Mouse (Mus musculus) CH12.LX (cell line): ENCODE results near the gene Slc25a19. TPM values are rescaled to one million over a fixed set of nuclear protein-coding genes. Genes with fewer than 3 reads are reported as not detected.

ENCODE experiments used
- DNase-seq: peaks from one replicate; pipeline ENCODE4 v3.0.0-alpha.2; 2013; ENCODE audit errors: extremely low read depth
- H3K27ac ChIP-seq: 2 replicates; pipeline ENCODE4 v1.5.1; 2012; ENCODE audit warnings: low read depth, mild to moderate bottlenecking, control low read depth, moderate library complexity; ENCODE audit not compliant: insufficient read depth
- H3K27me3 ChIP-seq: replicated peaks from 2 replicates; pipeline ENCODE3; 2012; ENCODE audit warnings: inconsistent platforms
- H3K36me3 ChIP-seq, 2 experiments: replicated peaks in 1 of 2; 2 replicates each; pipeline versions ENCODE3 to v1.6.1; 2012; ENCODE audit warnings: inconsistent platforms in 1 of 2, low read length in 1 of 2, mild to moderate bottlenecking in 1 of 2, mixed read lengths in 1 of 2, moderate library complexity in 1 of 2; ENCODE audit not compliant: control insufficient read depth in 1 of 2, insufficient read depth in 1 of 2
- H3K4me1 ChIP-seq, 2 experiments: 2 replicates each; pipeline ENCODE4 v1.6.1; 2012; ENCODE audit warnings: inconsistent platforms in 1 of 2, moderate library complexity in 1 of 2; ENCODE audit not compliant: insufficient read depth in 2 of 2, control insufficient read depth in 1 of 2
- H3K4me2 ChIP-seq: 2 replicates; pipeline ENCODE4 v1.6.1; 2012; ENCODE audit warnings: low read depth, mild to moderate bottlenecking, control low read depth; ENCODE audit not compliant: poor library complexity, insufficient read depth, severe bottlenecking
- H3K4me3 ChIP-seq, 3 experiments: fragments of 150-350 bp in 1 of 3; sonication (generic) in 1 of 3; replicated peaks in 1 of 3; 2 replicates each; pipeline versions ENCODE3 to v1.5.1; 2011 to 2012; ENCODE audit warnings: low read depth in 2 of 3, low read length in 2 of 3, mild to moderate bottlenecking in 2 of 3, moderate library complexity in 2 of 3, control low read depth in 1 of 3, improper control_type of control experiment in 1 of 3, inconsistent platforms in 1 of 3, mixed read lengths in 1 of 3; ENCODE audit not compliant: poor library complexity in 1 of 3
- H3K79me2 ChIP-seq: replicated peaks from 2 replicates; pipeline ENCODE4 v1.6.1; 2012; ENCODE audit warnings: mild to moderate bottlenecking, moderate library complexity; ENCODE audit not compliant: control insufficient read depth, poor library complexity, insufficient read depth, severe bottlenecking; ENCODE audit errors: extremely low read depth
- H3K9ac ChIP-seq: 2 replicates; pipeline ENCODE4 v1.6.1; 2012; ENCODE audit warnings: low read depth, mild to moderate bottlenecking, control low read depth, moderate library complexity; ENCODE audit not compliant: insufficient read depth
- H3K9me3 ChIP-seq: replicated peaks from 2 replicates; pipeline ENCODE3; 2012; ENCODE audit warnings: low read length, inconsistent platforms, mixed read lengths
- CHD1 ChIP-seq: IDR thresholded peaks from 2 replicates; pipeline ENCODE4 v1.6.1; 2012; ENCODE audit warnings: low read depth, low read length, improper control_type of control experiment, inconsistent platforms
- CTCF ChIP-seq, 2 experiments: IDR thresholded peaks in 1 of 2; conservative IDR thresholded peaks in 1 of 2; 2 replicates each; pipeline ENCODE4 v1.5.1; 2011 to 2012; ENCODE audit warnings: low read depth in 2 of 2, low read length in 2 of 2, improper control_type of control experiment in 1 of 2, inconsistent platforms in 1 of 2, mild to moderate bottlenecking in 1 of 2, moderate library complexity in 1 of 2
- E2F4 ChIP-seq: IDR thresholded peaks from 2 replicates; pipeline ENCODE4 v1.6.1; 2011; ENCODE audit warnings: low read depth, low read length, improper control_type of control experiment; ENCODE audit not compliant: insufficient replicate concordance
- MAZ ChIP-seq: IDR thresholded peaks from 2 replicates; pipeline ENCODE4 v1.6.1; 2012; ENCODE audit warnings: low read depth, mild to moderate bottlenecking, inconsistent platforms, low read length, improper control_type of control experiment, moderate library complexity
- RCOR1 ChIP-seq: conservative IDR thresholded peaks from 2 replicates; pipeline ENCODE4 v1.6.1; 2012; ENCODE audit warnings: low read depth, mild to moderate bottlenecking, inconsistent platforms, low read length, improper control_type of control experiment
- TBP ChIP-seq: conservative IDR thresholded peaks from 2 replicates; pipeline ENCODE4 v1.6.1; 2011; ENCODE audit warnings: low read depth, low read length, improper control_type of control experiment
- TCF12 ChIP-seq: IDR thresholded peaks from 2 replicates; pipeline ENCODE4 v1.6.1; 2014; ENCODE audit warnings: low read depth, mild to moderate bottlenecking, inconsistent platforms, low read length, improper control_type of control experiment
- ZMIZ1 ChIP-seq: IDR thresholded peaks from 2 replicates; pipeline ENCODE4 v1.6.1; 2012; ENCODE audit warnings: low read depth, mild to moderate bottlenecking, inconsistent platforms, low read length, improper control_type of control experiment
- dilution Hi-C: fragments of 300-500 bp; cut with MboI; formaldehyde crosslinking; loops from 2 replicates; pipeline ENCODE4 v1.14.3; 2020; ENCODE audit warnings: low sequenced_read_pairs; ENCODE audit not compliant: extremely low pct_unique_long_range_greater_than_20kb, extremely low pct_ligation_motif_present
- in situ Hi-C: fragments of 300-500 bp; cut with MboI; formaldehyde crosslinking; loops from 3 replicates; pipeline ENCODE4 v1.14.3; 2019; ENCODE audit warnings: low sequenced_read_pairs, low pct_ligation_motif_present, low pct_unique_long_range_greater_than_20kb, mixed read lengths
- polyA plus RNA-seq: library from polyadenylated mRNA; unstranded; fragments of >175 nt; gene quantifications from 2 replicates; pipeline ENCODE4 v1.2.1, GENCODE M21; 2012; ENCODE audit warnings: low read depth; ENCODE audit not compliant: insufficient read length
- total RNA-seq, 2 experiments: library from RNA; depleted of rRNA; stranded (reverse); fragments of 300-350 nt in 1 of 2; fragments of >200 nt in 1 of 2; gene quantifications; 2 replicates each; pipeline ENCODE4 v1.2.3; 2012 to 2014

Gene Slc25a19
- total and polyA plus RNA-seq, 3 experiments = 277 to 398 (median 278) TPM

DNA sequence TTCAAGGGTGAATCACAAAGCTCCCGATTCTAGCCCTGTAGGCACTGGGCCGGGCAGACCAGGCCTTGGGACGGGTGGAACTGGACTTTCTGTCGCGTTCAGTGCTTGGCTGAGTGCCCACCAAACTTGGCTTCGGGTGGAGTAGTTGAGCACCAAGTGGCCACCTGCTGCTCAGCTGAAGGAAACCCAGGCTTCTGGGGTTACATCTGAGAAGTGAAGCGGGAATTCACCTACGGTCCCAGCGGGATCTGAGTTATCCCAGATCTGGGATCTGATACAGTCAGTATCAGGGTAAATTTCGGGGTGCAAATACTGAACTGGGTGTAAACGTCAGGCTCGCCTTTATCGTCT is 16.1 kb downstream of the Slc25a19 start:
- TF ChIP-seq MAZ (peak; percentile 3; the same call in 1 of the 2 replicates), TCF12 (0 out of 2 replicates have a peak, but pooled peaks have one; percentile 5), CTCF (conservative IDR thresholded peaks at IDR 0.05 in 1 of 2, IDR thresholded peaks at IDR 0.05 in 1 of 2; ENCODE audit: low read depth in 2 of 2, low read length in 2 of 2) (peak in 1 of 2 experiments; percentile 19; a peak in 1 of 4 replicates), E2F4 (no peak)
- TF ChIP-seq, all 38 proteins: peak for 3
- Histone ChIP-seq H3K4me2 (peak overlapping the region; percentile 78), H3K27me3 (no peaks in the 10 kb centered on the region), H3K9ac (peak overlapping the region; percentile 95), H3K4me1 (peaks cover 31 to 85% of the 10 kb centered on the region in 2 experiments), H3K36me3 (peaks cover 69 to 82% of the 10 kb centered on the region in 2 experiments), H3K4me3 (peak overlapping the region; percentile 60 to 98 (median 75)), H3K79me2 (peaks cover 35% of the 10 kb centered on the region), H3K27ac (peak overlapping the region; percentile 86), H3K9me3 (no peaks in the 10 kb centered on the region)
- in situ Hi-C loops = loop anchor here (25.0 kb wide), 1 partner anchor 400 kb away; the partner anchor contains the start of gene Galk1
- DNase-seq = no peak
- dilution Hi-C loops = no loop called here

DNA sequence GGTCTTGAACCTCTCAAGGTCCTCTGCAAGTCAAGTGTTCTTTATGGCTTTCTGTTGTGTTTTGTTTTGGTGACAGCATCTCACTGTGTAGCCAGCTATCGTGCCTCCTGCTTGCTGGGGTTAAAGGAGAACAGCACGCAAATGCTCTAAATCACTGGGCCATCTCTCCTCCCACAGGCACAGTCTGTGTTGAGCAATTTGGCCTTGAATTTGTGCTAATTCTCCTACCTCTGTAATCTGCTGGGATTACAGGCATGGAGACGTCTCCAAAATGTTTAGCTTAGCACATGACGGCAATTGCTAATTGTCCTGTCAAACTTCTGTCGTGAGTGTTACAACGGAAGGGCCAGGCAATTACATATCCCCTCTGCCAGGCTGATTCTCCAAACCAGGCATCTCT is 16.9 kb downstream of the Slc25a19 start:
- H3K4me2 ChIP-seq = peak overlapping the region; percentile 78

DNA sequence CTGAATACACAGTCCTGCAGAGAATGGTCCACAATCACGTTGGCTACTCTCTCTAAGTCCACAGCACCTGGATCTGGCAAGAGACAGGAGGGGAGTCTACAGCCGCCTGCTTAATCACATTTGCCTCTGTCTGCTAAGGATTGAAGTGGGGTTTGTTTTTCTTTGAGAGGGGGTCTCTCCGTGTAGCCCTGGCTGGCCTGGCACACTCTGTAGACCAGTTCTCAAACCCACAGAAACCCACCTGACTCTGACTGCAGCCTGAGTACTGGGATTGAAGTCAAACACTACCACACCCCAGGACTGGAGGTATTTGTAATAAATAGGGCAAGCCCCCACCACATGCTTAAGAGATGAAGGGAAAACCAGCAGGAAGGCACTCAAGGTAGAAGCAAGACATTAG is 18.5 kb downstream of the Slc25a19 start:
- DNase-seq = no peak
- peak; percentile 12; the same call in 1 of the 2 replicates for TF ChIP-seq ZMIZ1
- TF ChIP-seq TBP = no peak
- dilution Hi-C loops (no loop called here), in situ Hi-C loops (loop anchor here (25.0 kb wide), 1 partner anchor 403 kb away; the partner anchor contains the start of gene Galk1)
- Histone ChIP-seq H3K36me3 (peaks cover 63 to 77% of the 10 kb centered on the region in 2 experiments), H3K4me3 (no peak overlapping the region), H3K4me1 (peaks cover 30 to 79% of the 10 kb centered on the region in 2 experiments), H3K9me3 (no peaks in the 10 kb centered on the region), H3K79me2 (peaks cover 60% of the 10 kb centered on the region), H3K4me2 (no peak overlapping the region), H3K27ac (0 out of 2 replicates have a peak overlapping the region, but pooled peaks have one; percentile 3), H3K9ac (no peak overlapping the region), H3K27me3 (no peaks in the 10 kb centered on the region)

More for the DNA sequence above, 16.9 kb downstream of the Slc25a19 start:
- no peak for DNase-seq
- H3K9ac ChIP-seq = peak overlapping the region; percentile 95
- H3K27me3 ChIP-seq = no peaks in the 10 kb centered on the region
- TF ChIP-seq CHD1 (peak; percentile 60; the same call in 1 of the 2 replicates), RCOR1 (no peak)
- H3K36me3 ChIP-seq = peaks cover 70 to 82% of the 10 kb centered on the region in 2 experiments
- in situ Hi-C loops (loop anchor here (25.0 kb wide), 1 partner anchor 401 kb away; the partner anchor contains the start of gene Galk1), dilution Hi-C loops (no loop called here)
- no peaks in the 10 kb centered on the region for H3K9me3 ChIP-seq
- H3K27ac ChIP-seq = peak overlapping the region; percentile 23; the same call in 1 of the 2 replicates
- peak overlapping the region; percentile 60 to 98 (median 75) for H3K4me3 ChIP-seq
- H3K4me1 ChIP-seq = peaks cover 33 to 86% of the 10 kb centered on the region in 2 experiments
- H3K79me2 ChIP-seq = peaks cover 44% of the 10 kb centered on the region
